Mouse (Mus musculus): Measurements from ENCODE around the gene Utp14a. TPM values are rescaled to one million over a fixed set of nuclear protein-coding genes. Genes with fewer than 3 reads are reported as not detected.

Gene Utp14a
- polyA plus RNA-seq, 1 experiment from 2014 or later = 23.7 TPM

GRCm38 (mm10) chrX:48285006-48285650, 28.5 kb downstream of the Utp14a start:
- H3K9me3 ChIP-seq (ENCODE audit: low read depth, low read length) = no peaks in the 10 kb centered on the region
- H3K27me3 ChIP-seq (ENCODE audit: insufficient read depth, low read length) = no peaks in the 10 kb centered on the region
- H3K4me3 ChIP-seq (ENCODE audit: low read depth, low read length) = peak overlapping the region; percentile 42
- TF ChIP-seq CTCF (IDR thresholded peaks at IDR 0.05; ENCODE audit: low read depth) = no peak
- H3K36me3 ChIP-seq (ENCODE audit: insufficient read depth) = 0 out of 2 replicates have a peak, but pooled peaks cover 15% of the 10 kb centered on the region
- H3K4me1 ChIP-seq (ENCODE audit: insufficient read depth) = no peaks in the 10 kb centered on the region
- H3K27ac ChIP-seq (ENCODE audit: low read depth) = peak overlapping the region; percentile 91
- peak; percentile 88 for ATAC-seq (ENCODE audit: insufficient read depth)
- H3K4me2 ChIP-seq = peak overlapping the region; percentile 66
- 7% methylated on average over 19 of the region's 42 CpGs for WGBS
- peak overlapping the region; percentile 53 for H3K9ac ChIP-seq
- DNase-seq = peak; percentile 82

GRCm38 (mm10) chrX:48285651-48286021, 29.0 kb downstream of the Utp14a start:
- H3K9ac ChIP-seq = peak overlapping the region; percentile 52
- H3K4me1 ChIP-seq (ENCODE audit: insufficient read depth) = no peaks in the 10 kb centered on the region
- TF ChIP-seq CTCF (IDR thresholded peaks at IDR 0.05; ENCODE audit: low read depth) = no peak
- 10% methylated on average over 17 of the region's 34 CpGs for WGBS
- H3K27me3 ChIP-seq (ENCODE audit: insufficient read depth, low read length) = no peaks in the 10 kb centered on the region
- H3K27ac ChIP-seq (ENCODE audit: low read depth) = peak overlapping the region; percentile 46; the same call in 1 of the 2 replicates
- H3K9me3 ChIP-seq (ENCODE audit: low read depth, low read length) = no peaks in the 10 kb centered on the region
- DNase-seq (no peak), ATAC-seq (ENCODE audit: insufficient read depth) (peak; percentile 74)
- H3K4me2 ChIP-seq = peak overlapping the region; percentile 66
- H3K36me3 ChIP-seq (ENCODE audit: insufficient read depth) = 0 out of 2 replicates have a peak, but pooled peaks cover 12% of the 10 kb centered on the region
- peak overlapping the region; percentile 42 for H3K4me3 ChIP-seq (ENCODE audit: low read depth, low read length)

DNA sequence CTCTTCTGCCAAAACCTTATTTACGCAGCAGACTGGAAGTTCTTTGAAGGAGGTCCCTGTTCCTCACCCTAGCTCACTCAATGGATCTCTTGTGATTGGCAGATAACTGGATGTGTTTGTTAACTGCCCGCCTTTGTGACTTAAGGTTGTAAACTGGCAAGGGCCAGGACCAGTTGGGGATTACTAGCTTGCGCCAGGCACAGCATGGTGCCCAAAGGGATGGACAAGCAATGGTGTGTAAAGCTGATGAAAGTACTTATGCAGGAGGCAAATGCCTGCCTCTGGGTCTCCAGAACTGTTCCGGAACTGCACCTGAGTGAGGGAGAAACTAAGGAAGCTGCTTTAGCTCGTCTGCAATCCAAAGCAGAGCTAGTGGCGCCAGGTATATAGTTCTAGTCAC, 29.8 kb downstream of the Utp14a start:
- 0 out of 2 replicates have a peak, but pooled peaks cover 4% of the 10 kb centered on the region for H3K36me3 ChIP-seq (ENCODE audit: insufficient read depth)
- H3K4me3 ChIP-seq (ENCODE audit: low read depth, low read length) = no peak overlapping the region
- no peak overlapping the region for H3K9ac ChIP-seq
- H3K4me1 ChIP-seq (ENCODE audit: insufficient read depth) = no peaks in the 10 kb centered on the region
- no peak for TF ChIP-seq CTCF (IDR thresholded peaks at IDR 0.05; ENCODE audit: low read depth)
- ATAC-seq (ENCODE audit: insufficient read depth) = no peak
- peak overlapping the region; percentile 66; the same call in 1 of the 2 replicates for H3K4me2 ChIP-seq
- no peak for DNase-seq
- WGBS = 55% methylated on average over 6 of the region's 6 CpGs
- H3K27me3 ChIP-seq (ENCODE audit: insufficient read depth, low read length) = no peaks in the 10 kb centered on the region
- H3K27ac ChIP-seq (ENCODE audit: low read depth) = no peak overlapping the region
- no peaks in the 10 kb centered on the region for H3K9me3 ChIP-seq (ENCODE audit: low read depth, low read length)

DNA sequence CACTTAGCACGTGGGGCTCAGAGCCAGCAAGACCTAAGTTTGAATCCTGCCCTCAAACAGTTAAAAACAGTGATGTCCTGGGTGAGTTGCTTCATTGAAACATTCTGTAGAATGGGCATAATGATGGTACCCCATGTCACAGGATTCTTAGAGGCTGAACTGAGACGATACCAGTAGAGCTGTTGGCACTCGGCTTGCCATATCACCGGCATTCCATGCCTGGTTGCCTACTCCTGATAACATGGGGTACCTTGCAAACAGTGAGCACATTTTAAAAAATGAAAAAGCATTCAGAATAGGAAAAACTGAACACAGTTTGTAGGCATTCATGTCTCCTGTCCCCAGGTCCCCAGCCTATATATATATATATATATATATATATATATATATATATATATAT, 31.3 kb downstream of the Utp14a start:
- WGBS = 68% methylated on average over 4 of the region's 4 CpGs
- no peaks in the 10 kb centered on the region for H3K36me3 ChIP-seq (ENCODE audit: insufficient read depth)
- H3K4me2 ChIP-seq = no peak overlapping the region
- H3K9me3 ChIP-seq (ENCODE audit: low read depth, low read length) = no peaks in the 10 kb centered on the region
- no peak for ATAC-seq (ENCODE audit: insufficient read depth)
- TF ChIP-seq CTCF (IDR thresholded peaks at IDR 0.05; ENCODE audit: low read depth) = no peak
- no peak overlapping the region for H3K4me3 ChIP-seq (ENCODE audit: low read depth, low read length)
- H3K4me1 ChIP-seq (ENCODE audit: insufficient read depth) = no peaks in the 10 kb centered on the region
- DNase-seq = no peak
- no peak overlapping the region for H3K27ac ChIP-seq (ENCODE audit: low read depth)
- no peaks in the 10 kb centered on the region for H3K27me3 ChIP-seq (ENCODE audit: insufficient read depth, low read length)
- H3K9ac ChIP-seq = no peak overlapping the region

DNA sequence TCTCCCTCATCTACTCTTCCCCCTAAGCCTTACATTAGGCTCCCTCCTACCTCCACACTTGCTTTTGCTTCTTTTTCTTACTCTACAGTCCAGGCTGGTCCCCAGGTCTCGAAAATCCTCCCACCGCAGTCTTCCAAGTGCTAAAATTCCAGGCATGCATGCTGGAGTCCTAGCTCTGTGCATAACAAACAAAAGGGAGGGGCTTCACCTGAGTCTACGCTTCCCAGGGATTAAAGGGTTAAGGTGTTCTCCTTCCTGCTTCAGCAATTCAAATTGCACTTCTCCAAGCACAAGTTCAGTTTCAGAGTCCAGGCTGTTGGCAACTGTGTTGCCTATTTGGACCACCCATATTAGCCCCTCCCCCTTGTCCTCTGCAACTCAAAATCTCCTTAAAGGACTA, 34.8 kb downstream of the Utp14a start:
- WGBS = 22% methylated on average over 3 of the region's 3 CpGs
- Histone ChIP-seq H3K9ac (no peak overlapping the region), H3K27me3 (ENCODE audit: insufficient read depth, low read length) (no peaks in the 10 kb centered on the region), H3K27ac (ENCODE audit: low read depth) (no peak overlapping the region), H3K4me2 (no peak overlapping the region), H3K4me1 (ENCODE audit: insufficient read depth) (no peaks in the 10 kb centered on the region), H3K36me3 (ENCODE audit: insufficient read depth) (no peaks in the 10 kb centered on the region), H3K9me3 (ENCODE audit: low read depth, low read length) (no peaks in the 10 kb centered on the region), H3K4me3 (ENCODE audit: low read depth, low read length) (no peak overlapping the region)
- DNase-seq = peak; percentile 8
- no peak for ATAC-seq (ENCODE audit: insufficient read depth)
- TF ChIP-seq CTCF (IDR thresholded peaks at IDR 0.05; ENCODE audit: low read depth) = no peak

- no peaks in the 10 kb centered on the region for H3K9me3 ChIP-seq (ENCODE audit: low read depth, low read length)
- DNase-seq (no peak), ATAC-seq (ENCODE audit: insufficient read depth) (no peak)
- H3K9ac ChIP-seq = no peak overlapping the region
- H3K4me1 ChIP-seq (ENCODE audit: insufficient read depth) = no peaks in the 10 kb centered on the region
- H3K27me3 ChIP-seq (ENCODE audit: insufficient read depth, low read length) = no peaks in the 10 kb centered on the region
- H3K36me3 ChIP-seq (ENCODE audit: insufficient read depth) = no peaks in the 10 kb centered on the region
- no peak for TF ChIP-seq CTCF (IDR thresholded peaks at IDR 0.05; ENCODE audit: low read depth)
- H3K27ac ChIP-seq (ENCODE audit: low read depth) = no peak overlapping the region
- no peak overlapping the region for H3K4me3 ChIP-seq (ENCODE audit: low read depth, low read length)
- H3K4me2 ChIP-seq = no peak overlapping the region
- 79% methylated on average over 4 of the region's 4 CpGs for WGBS
These were observed 48.7 kb downstream of the Utp14a start for GRCm38 (mm10) chrX:48305356-48305755.

DNA sequence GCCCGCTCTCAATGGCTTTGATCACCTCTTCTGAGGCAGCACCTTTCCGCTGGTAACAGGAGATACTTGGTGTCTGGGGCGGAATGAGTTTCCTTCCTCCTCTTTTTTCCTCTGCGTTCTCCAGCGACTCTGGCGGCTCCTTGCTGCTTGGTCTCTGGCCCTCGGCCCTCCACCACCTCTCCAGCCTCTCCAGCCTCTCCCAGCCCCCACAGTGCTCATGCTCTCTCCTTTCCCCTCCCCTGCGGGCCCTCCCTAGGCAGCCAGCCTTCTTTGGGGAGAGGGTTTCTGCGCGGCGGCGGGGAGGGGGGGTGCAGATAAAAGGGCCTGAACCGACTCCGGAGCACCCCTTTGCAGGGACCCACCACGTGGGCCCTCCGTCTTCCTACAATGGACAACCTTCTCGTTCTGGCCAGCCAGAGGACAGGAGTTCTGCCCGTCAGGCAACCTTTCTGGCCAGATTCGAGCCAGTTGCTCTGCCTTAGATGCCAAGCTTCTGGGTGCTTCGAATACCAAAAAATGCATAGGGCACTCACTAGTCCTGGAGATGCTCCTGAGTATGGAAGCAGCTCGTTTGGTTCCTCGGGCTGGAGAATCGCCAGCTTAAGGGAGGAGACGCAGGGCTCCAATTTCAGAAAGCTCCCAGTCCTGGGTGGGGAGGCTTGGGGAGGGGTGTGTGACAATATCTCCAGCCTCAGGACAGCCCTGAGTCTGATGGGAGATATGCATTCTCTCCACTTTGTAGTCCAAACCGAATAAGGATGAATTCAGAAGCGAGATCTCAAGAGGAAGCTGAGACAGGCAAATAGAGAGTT, 54.2 kb downstream of the Utp14a start:
- H3K27ac ChIP-seq (ENCODE audit: low read depth) = peak overlapping the region; percentile 12; the same call in 1 of the 2 replicates
- ATAC-seq (ENCODE audit: insufficient read depth) (peak; percentile 56), DNase-seq (peak; percentile 69)
- TF ChIP-seq CTCF (IDR thresholded peaks at IDR 0.05; ENCODE audit: low read depth) = no peak
- H3K36me3 ChIP-seq (ENCODE audit: insufficient read depth) = no peaks in the 10 kb centered on the region
- no peaks in the 10 kb centered on the region for H3K4me1 ChIP-seq (ENCODE audit: insufficient read depth)
- peak overlapping the region; percentile 63 for H3K4me2 ChIP-seq
- peak overlapping the region; percentile 22 for H3K4me3 ChIP-seq (ENCODE audit: low read depth, low read length)
- H3K9ac ChIP-seq = peak overlapping the region; percentile 41; the same call in 1 of the 2 replicates
- WGBS = 12% methylated on average over 25 of the region's 26 CpGs
- H3K27me3 ChIP-seq (ENCODE audit: insufficient read depth, low read length) = no peaks in the 10 kb centered on the region; the same call in 1 of the 2 replicates
- no peaks in the 10 kb centered on the region for H3K9me3 ChIP-seq (ENCODE audit: low read depth, low read length)

All from lung, embryonic 14.5 days (tissue).